Mouse (Mus musculus) T-cell, adult 66 days (primary cell): ENCODE measurements around the gene Spag9. TPM values are rescaled to one million over a fixed set of nuclear protein-coding genes. Genes with fewer than 3 reads are reported as not detected.

Experiments used
- total RNA-seq, 2 experiments: library from RNA; stranded (reverse); gene quantifications; 3 replicates in 1 of 2; 4 replicates in 1 of 2; pipeline ENCODE4 v1.2.4; 2023

Spag9 gene
- 10 to 100 TPM; 80.5 to 89.5 TPM for total RNA-seq

GRCm38 (mm10) chr11:93995720-93996305 is at the start of gene Spag9:
TSS of gene Spag9 (plus strand) at chr11:93996091.

GRCm38 (mm10) chr11:93956159-93956558 is 39.7 kb upstream of the Spag9 start, which contains the start of gene Nme2:
TSS of gene Nme2 (minus strand) at chr11:93956259.

GRCm38 (mm10) chr11:93968005-93968847 is 27.7 kb upstream of the Spag9 start, which contains the start of the genes Gm20390 and Nme1:
TSS of gene Gm20390 (minus strand) at chr11:93968293.
TSS of gene Nme1 (minus strand) at chr11:93968521.

Other genes starting within 250 kb of the Spag9 start
- 10 to 100 TPM; 55.0 to 70.4 TPM for gene Utp18, start 110.3 kb upstream of the Spag9 start, total RNA-seq
- 10 to 100 TPM; 70.0 to 77.7 TPM for gene Mbtd1, start 110.2 kb upstream of the Spag9 start, total RNA-seq
- 100 to 1,000 TPM; 256 to 279 TPM for gene Nme2, start 39.8 kb upstream of the Spag9 start, total RNA-seq
- gene Gm20390, start 27.8 kb upstream of the Spag9 start, total RNA-seq, result 10 to 100 TPM; 45.3 to 76.2 TPM
- gene Nme1, start 27.6 kb upstream of the Spag9 start, total RNA-seq, result 10 to 100 TPM; 40.9 to 50.3 TPM
- gene Tob1, start 215.4 kb downstream of the Spag9 start, total RNA-seq, result 10 to 100 TPM; 66.7 to 70.6 TPM
- gene Wfikkn2, start 249.9 kb downstream of the Spag9 start, total RNA-seq, result 1 to 10 TPM; 1.0 to 1.8 TPM